Mouse (Mus musculus) erythroblast, adult 5-6 weeks (primary cell): Measurements from ENCODE around the gene Mrpl45. TPM values are rescaled to one million over a fixed set of nuclear protein-coding genes. Genes with fewer than 3 reads are reported as not detected.
"Not testable (repeated sequence)": the region's sequence is repeated elsewhere in the genome, so short reads cannot be mapped to it uniquely, and the experiment has no call there.

Experiments used
- ATAC-seq: replicated peaks from 2 replicates; pipeline ENCODE4 v1.8.0; 2016; ENCODE audit warnings: moderate number of reproducible peaks, mild to moderate bottlenecking, moderate TSS enrichment, inconsistent platforms; ENCODE audit not compliant: poor library complexity, low FRiP score, severe bottlenecking
- total RNA-seq, 2 experiments: library from RNA; stranded (forward) in 1 of 2; stranded (reverse) in 1 of 2; fragments of 150-400 nt in 1 of 2; fragments of 200-764, 138-1000 nt in 1 of 2; gene quantifications; 2 replicates each; pipeline versions ENCODE4 v1.2.3 to v1.2.4; 2015 to 2017; ENCODE audit warnings: low replicate concordance in 2 of 2

Mrpl45 gene
- total RNA-seq (2015; ENCODE audit: low replicate concordance) (3.6 and 7.3 TPM in 2 replicates), total RNA-seq (2017; ENCODE audit: low replicate concordance) (3.7 and 9.2 TPM in 2 replicates)

DNA sequence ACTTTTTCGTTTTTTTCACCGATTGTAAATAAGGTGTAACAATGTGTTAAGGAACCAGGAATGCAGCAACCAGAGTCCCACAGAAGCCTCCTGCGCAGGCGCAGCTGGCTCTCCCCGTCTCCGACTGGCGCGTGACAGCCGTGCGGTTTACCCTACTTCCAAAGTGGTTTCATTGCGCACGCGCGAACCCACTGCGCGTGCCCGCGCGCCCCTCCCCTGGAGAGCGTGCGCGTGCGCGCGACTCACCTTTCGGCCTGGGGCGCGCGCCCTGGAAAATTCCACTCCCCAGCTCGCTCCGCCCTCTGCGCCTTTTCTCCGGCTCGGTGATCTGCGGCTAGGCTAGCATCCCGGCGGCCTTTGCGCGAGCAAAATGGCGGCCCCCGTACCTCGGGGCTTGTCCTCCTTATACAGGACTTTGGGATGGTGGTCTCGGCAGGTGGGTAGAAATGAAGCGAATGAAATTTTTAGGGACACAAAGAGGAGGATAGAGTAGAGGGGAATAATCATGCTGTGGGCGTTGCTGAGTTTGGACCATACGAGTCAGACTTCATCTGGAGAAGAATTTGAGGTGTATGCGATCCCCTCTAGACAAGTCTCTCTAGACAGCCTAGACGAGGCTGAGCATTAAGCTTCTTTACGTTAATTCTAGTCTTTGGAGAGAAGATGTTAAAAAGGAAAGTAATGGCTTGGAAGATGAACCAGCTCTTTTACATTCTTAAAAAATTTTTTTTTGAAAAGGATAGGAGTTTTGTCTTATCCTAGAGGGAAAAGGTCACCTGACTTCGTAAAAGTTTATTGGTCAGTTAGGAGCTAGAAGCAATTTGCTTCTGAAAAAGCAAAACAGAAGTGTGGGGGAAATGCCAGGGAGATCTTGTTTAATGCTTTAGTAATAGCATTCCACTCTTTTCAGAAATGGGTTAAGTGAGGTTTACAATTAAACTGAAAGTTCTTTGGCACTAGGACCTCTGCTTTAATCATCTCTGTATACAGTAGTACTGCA lies at the start of gene Mrpl45:
TSS of gene Mrpl45 (plus strand) at position 213 of the 1,000 bp plus-strand sequence.
- peak; percentile 99 for ATAC-seq

GRCm38 (mm10) chr11:97266544-97266943 lies 49.0 kb upstream of the Mrpl45 start:
- not testable (repeated sequence) for ATAC-seq

DNA sequence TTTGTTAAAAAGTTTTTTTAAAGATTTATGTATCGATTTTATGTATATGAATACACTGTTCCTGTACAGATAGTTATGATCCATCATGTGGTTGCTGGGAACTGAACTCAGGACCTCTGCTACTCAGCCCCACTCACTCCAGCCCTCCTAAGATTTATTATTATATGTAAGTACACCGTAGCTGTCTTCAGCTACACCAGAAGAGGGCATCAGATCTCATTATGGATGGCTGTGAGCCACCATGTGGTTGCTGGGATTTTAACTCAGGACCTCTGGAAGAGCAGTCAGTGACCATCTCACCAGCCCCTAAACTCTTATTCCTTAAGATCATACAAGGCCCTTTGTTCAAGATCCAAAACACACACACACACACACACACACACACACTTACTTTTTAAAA lies 45.5 kb upstream of the Mrpl45 start:
- not testable (repeated sequence) for ATAC-seq

DNA sequence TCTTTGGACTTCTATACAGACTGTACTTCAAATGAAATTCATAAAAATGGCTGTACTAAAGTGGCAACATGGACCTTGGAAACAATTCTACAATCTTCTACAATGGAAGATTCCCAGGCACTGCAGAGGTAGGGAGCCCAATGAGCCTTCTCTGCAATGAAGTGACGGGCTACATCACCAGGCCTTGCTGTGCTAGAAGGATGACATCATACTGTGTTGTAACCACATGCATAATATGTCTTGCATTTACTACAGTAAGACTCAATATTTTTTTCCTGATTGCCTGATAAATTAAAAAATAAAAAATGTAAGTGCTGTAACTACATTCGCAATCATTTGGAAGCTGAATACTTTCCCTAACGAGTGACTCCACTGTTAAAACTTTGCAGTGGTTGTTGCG lies 42.7 kb upstream of the Mrpl45 start:
- no peak for ATAC-seq

DNA sequence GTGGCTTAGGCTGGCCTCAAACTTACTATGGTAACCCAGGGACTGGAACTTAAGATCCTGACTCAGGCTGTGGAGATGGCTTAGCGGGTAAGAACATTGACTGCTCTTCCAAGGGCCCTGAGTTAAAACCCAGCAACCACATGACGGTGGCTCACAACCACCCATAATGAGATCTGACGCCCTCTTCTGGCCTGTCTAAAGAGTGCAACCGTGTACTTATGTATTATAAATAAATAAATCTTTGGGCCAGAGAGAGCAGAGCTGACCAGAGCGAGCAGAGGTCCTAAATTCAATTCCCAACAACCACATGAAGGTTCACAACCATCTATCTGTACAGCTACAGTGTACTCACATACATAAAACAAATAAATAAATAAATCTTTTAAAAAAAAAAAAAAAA lies 41.9 kb upstream of the Mrpl45 start:
- ATAC-seq: no peak

DNA sequence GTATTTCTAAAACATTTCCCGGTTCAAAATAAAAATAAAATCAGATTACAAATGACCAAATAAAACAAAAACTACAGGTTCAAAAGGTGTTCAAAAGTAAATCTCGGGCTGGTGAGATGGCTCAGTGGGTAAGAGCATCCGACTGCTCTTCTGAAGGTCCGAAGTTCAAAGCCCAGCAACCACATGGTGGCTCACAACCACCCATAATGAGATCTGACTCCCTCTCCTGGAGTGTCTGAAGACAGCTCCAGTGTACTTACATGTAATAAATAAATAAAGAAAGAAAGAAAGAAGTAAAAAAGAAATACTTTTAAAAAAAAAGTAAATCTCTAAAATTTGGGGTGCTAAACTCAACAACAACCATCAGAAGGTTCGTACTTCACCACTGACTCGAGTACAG lies 40.6 kb upstream of the Mrpl45 start:
- ATAC-seq: not testable (repeated sequence)

DNA sequence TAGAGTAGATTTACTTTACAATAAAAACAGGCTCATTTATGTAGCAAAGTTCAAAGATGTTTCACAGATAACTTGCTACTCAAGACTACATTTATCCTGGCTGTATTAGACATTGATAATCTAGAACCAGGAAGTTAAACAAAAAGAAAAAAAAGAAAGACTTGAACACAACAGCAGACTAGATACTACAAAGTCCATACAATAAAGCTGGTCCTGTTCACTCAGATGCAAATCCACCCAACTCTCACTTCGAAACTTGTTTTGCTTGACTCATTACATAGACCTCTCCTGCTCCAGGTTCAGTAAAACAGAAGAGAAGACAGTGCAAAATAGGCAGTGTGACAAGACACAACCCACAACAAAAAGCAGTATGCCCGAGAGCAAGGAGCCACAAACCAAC lies 40.2 kb upstream of the Mrpl45 start:
- no peak for ATAC-seq

GRCm38 (mm10) chr11:97276019-97276418 lies 39.5 kb upstream of the Mrpl45 start:
- ATAC-seq: no peak

GRCm38 (mm10) chr11:97277166-97277565 lies 38.4 kb upstream of the Mrpl45 start:
- no peak for ATAC-seq

DNA sequence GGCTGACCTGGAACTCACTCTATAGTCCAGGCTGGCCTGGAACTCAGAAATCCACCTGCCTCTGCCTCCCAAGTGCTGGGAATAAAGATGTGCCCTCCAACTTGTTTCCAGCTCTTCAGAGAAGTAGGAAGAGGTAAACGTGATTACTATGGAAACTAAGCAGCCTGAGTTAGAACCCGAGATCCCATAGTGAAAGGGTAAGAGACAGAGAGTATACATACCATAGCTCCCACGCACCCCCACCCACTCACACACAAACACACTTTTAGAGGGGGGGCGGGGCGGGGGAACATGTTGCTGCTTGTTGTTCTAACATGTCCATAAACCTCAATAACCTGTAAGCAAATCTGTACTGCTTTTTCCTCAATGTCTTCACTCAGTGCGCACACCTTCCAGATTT lies 37.1 kb upstream of the Mrpl45 start:
- no peak for ATAC-seq

DNA sequence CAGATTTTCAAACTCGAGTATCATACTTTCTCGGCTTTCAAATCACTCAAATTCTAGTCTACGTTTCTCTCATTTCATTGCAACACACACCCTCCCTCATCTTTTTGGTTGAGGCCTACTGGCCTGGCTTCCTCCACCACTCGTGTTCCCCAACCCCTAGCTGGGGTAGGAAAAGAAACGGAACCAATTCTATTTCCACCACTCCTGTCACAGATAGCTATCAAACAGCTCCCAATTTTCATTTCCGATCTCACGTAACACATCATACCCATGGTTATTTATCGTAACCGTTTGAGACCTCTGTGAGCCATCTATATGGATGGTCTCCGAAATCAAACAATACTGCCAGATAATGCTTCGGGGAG lies 36.5 kb upstream of the Mrpl45 start:
- no peak for ATAC-seq

DNA sequence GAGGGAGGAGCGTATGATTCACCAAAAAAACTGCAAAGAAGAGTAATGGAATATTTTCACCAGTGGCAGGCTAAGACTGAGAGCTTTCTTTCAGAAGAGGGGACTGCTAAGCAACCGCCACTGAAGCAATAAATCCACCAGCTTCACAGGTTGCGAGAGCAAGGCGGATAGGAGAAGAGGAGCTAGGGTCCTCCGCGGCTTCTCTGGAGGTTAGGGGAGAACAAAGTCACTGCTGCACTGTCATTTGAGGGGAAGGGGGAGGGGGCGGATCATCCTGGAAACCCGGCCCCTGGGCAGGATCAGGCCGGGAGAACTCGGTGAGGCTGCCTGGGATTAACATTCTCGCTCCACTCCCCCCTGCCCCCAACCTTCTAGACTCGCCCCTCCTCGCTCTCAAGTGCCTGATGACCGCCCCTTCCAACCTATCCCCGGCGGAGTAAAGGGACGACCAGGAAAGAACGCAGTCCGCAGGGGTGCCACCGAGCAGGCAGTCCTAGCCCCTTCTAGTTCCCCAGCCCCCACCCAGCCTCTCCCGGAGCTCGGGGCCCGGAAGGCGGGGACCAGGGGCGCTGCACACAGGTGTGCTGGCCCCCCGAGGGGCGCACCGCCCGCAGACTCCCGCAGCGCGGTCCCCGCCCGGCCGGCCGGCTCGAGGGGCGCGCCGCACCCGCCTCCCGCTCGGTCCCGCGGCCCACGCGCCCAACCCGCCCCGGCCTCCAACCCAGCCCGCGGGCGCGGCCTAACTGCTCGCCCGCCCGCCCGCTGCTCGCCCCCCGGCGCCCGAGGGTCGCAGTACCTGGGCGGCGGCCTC lies 35.9 kb upstream of the Mrpl45 start:
- ATAC-seq: peak; percentile 31; the same call in 1 of the 2 replicates

DNA sequence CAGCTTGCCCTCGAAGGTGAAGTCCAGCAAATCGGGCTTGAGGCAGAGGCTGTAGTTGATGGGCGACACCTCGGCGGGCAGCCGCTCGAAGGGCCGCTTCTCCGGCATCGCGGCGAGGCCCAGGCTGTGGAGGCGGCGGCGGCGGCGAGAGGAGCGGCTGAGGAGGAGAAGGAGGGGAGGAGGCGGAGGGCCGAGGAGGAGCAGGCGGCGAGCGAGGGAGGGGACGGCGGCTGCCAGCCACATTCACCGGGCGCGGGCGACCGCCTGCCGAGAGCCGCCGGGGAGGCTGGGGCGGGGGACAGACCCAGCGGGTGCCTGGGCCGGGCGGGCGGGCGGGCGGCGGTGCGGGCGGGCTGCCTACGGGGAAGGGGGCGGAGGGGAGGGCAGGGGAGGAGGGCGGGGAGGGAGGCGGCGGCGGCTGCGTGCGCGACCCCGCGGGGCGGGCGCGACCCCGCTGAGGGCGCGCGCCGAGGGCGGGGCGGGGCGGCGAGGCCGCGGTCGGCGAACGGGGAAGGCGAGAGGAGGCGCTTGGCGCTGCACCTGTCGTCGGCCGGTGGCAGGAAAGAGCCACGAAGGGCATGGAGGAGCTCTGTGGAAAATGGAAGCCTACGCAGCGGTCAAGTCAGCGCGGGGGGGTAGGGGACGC lies 35.2 kb upstream of the Mrpl45 start, which contains the start of gene Npepps:
TSS of gene Npepps (minus strand) at position 423 of the 646 bp plus-strand sequence.
- peak; percentile 87 for ATAC-seq

GRCm38 (mm10) chr11:97282179-97282578 lies 33.3 kb upstream of the Mrpl45 start:
- ATAC-seq: no peak

DNA sequence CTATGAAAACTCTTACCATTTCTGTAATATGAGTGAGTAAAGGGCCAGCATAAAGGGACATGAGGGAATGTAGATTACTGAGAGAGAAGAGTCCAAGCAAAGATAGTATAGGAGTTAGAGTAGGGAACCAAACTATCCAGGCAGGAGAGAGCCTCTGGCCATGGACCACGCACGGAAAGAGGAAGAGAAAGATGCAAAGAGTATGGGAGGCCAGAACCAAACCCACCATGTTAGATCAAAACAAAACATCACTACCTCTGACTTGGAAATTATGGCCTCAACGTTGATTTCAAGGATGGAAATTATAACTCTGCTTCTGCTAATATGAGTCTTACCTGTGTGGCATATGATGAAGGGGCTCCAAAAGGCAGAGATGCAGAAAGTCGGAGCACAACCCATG lies 30.7 kb upstream of the Mrpl45 start:
- ATAC-seq: no peak

DNA sequence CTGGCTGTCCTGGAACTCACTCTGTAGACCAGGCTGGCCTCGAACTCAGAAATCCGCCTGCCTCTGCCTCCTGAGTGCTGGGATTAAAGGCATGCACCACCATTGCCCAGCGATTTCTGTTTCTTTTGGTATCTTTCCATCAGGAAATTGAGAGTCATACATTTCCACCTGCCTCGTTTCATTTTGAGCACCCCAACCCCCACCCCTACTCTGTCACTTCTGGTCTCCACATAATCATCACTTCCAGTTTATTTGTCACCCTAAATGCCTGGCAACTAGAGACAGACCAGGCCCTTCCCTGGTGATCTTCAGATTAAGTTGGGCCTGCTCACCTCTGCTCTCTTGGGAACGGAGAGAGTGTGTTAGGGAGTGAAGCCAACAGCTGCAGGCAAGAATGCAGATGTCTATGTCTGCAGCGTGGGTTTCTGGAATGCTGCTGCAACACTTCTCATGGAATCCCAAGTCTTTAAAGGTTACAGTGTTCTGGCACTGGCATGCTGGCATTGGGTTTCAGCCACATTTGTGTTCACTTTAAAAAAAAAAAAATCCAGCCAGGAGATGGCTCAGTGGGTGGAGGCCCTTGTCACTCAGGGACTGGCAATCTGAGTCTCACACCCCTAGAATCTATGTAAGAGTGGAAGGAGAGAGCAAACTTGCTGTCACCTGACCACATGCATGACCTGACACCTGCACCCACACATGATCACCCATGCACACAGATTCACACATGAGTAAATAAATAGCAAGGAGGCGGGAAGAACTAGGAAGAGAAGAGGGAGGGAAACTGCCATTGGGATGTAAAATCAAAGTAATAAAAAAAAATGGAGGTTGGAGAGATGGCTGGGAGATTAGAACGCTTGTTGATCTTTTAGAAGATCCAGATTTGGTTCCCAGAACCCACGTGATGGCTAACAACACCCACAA lies 29.4 kb upstream of the Mrpl45 start:
- no peak for ATAC-seq

- ATAC-seq: no peak
Measured at GRCm38 (mm10) chr11:97286973-97287372, 28.5 kb upstream of the Mrpl45 start.

- no peak for ATAC-seq
Measured at GRCm38 (mm10) chr11:97287643-97288042, 27.9 kb upstream of the Mrpl45 start.
